Mouse (Mus musculus): Measurements from ENCODE around the gene Gm11172. TPM values are rescaled to one million over a fixed set of nuclear protein-coding genes. Genes with fewer than 3 reads are reported as not detected.

The Gm11172 gene
- polyA plus RNA-seq, 1 experiment = not detected

DNA sequence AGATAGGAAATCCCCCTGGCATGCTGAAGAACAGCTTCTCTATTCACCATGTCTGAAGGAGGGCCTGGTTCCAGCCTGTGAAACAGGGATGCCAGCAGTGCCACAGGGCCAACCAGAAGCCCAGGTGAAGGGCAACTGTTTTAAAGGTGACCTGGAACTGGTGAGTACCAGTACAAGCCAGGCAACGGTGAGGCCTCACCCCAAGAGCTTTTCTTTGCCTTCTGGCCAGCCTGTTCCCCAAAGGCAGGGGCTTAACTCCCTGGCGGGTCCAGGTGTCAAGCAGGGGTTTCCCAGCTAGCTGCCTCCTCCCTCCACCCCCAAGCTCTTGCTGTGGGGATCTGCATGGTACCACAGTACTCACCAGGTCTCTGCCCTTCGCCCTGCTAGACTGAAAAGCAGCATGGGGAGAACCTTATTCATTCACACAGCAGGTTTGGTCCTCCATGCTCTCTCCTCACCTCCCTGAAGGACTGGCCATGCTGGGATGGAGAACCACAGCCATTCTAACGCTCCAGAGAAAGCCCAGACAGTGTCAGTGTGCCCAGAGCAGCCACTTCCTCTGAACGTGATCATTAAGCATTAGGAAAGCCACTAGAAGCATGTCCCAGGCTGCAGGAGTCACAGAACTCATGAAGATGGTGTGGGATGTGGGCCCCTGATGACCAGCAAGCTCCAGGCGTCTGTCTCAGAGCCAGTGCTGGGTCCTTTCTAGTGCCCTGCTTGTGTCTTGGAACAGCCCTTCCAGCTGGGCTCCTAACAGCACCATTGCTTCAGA is 30.2 kb upstream of the Gm11172 start:
- TF ChIP-seq GATA1 (IDR thresholded peaks at IDR 0.05; ENCODE audit: low read length) = no peak

DNA sequence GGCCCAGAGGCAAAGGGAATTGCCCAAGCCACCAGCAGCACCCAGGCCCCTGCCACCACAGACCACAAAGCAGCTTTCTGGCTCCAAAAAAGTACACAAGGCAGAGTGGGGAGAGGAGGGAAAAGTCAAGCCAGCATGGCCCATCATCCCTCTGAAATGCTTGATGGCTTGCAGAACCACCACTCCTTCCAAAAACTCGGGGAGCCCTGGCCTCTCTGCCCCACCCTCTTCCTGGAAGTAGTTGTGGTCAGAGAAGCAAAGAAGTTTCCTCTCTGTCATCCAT is 29.6 kb upstream of the Gm11172 start:
- no peak for TF ChIP-seq GATA1 (IDR thresholded peaks at IDR 0.05; ENCODE audit: low read length)

DNA sequence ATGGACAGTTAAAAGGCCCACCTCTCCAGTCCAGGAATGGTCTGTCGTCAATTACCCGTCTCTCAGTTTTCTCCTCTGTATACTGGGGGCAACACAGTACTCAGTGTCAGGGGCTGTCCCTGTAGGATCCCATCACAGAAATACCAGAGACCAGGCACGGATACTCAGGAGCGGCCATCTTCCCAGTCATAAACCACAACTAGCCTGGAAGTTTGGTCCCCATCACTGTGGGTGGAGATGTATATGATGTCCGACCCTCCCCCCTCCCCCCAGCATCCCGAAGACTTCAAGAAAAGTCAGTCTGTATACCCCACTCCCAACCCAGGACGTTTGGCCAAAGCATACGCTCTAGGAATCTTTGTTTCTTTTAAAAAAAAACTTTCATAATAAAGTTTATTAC is 29.3 kb upstream of the Gm11172 start:
- TF ChIP-seq GATA1 (IDR thresholded peaks at IDR 0.05; ENCODE audit: low read length) = no peak

DNA sequence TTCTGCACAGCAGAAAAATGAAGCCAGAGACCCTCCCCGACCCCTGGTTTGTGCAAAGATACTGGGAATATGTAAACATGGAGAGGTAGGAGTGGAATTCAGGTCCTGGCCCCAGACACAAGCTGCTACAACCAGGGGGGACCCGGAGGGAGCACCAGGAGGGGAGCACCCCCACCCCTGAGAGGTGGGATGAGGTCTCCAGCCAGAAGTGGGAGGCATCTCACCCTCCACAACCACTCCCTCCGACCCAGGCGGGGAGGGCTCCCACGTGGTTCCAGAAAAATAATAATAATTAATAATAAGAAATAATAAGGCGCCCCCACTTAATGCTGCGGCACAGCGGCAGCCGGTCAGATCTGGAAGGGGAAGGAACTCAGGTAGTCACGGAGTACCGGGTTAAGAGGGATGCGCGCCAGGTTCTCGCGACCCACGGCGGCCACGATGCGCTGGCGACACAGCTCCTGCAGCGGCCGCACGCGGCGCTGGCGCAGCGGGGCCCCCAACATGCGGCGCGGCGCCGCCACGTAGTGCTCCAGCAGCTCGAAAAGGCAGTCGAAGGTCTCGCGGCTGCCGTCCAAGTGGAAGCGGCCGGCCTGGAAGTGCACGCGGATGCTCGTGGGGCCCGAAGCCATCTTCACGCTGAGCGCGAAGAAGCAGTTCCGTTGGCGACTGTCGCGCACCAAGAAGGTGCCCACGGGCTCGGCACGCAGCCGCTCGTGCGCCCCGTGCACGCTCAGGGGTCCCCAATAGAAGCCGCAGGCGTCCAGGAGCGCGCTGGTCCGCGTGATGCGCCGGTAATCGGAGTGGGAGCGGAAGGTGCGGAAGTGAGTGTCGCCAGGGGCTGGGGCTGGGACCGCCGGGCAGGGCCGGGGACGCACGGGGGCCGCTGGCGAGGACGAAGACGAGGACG is 28.6 kb upstream of the Gm11172 start:
- TF ChIP-seq GATA1 (IDR thresholded peaks at IDR 0.05; ENCODE audit: low read length) = no peak

DNA sequence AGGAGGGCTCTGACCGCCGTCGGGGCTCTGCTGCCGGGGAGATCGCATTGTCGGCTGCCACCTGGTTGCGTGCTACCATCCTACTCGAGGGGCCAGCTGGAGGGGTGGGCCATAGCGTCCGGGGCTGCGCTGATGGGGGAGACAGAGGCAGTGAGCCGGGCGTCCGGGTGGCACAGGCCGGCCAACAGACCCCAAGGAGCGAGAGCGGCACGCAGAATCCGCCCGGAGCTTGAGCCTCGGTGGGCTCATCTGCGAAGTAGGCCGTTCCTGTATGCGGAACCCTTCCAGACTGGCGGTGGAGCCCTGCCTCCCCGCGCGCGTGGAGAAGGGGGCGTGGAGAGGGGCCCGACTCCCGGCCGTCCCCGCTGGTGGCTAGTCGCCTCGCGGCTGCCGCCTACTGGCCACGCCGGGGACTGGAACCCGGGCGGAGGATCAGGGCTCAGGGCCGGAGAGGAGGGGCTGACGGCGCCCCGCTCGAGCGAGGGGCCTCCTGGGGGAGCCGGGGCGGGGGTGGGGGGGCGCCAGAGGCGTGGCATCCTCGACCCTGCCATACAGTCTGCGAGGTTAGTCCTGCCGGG is 27.8 kb upstream of the Gm11172 start:
- no peak for TF ChIP-seq GATA1 (IDR thresholded peaks at IDR 0.05; ENCODE audit: low read length)

DNA sequence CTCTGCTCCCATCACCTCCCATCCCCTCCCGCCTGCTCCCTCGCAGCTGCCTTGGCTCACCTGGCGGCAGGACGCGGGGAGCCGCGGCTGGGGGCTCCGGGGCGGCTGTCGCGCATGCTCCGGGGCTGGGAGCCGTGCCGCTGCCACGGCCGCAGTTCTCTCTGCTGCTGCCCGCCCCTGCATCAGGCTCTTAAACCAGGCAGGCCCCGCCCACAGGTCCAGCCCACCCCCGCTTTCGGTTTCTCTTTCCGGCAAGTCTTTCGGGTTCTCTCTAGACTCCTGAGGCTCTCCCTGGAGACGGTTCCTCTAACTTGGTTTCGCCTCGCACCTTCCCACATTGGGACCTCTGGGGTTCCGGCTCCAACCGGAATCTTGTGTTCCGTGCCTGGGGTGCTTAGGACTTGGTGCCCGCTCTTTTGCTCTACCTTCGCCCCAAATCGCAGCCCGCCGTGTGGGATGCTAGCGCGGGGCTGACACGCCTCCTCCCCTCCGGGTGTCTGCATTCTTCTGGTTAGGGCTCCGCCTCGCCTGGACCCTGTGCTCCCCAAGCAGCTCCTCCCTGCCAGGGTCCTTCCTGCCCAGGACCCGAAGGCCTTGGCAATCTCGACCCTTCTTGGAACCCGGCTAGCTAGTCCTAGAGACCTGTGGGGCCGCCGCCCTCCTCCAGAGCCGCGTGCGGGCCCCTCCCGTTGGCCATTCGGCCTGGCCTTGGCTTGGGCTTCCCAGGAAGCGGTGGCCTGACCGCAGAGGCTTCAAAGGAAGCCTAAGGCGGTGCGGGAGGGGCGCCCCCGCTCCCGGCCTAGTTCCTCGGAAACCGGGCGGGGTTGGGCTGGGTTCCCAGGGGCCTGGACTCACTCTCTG is 27.1 kb upstream of the Gm11172 start, which contains the start of gene Socs1:
Gene Socs1 (minus strand): TSS at position 166 of the 861 bp plus-strand sequence.
- no peak for TF ChIP-seq GATA1 (IDR thresholded peaks at IDR 0.05; ENCODE audit: low read length)

DNA sequence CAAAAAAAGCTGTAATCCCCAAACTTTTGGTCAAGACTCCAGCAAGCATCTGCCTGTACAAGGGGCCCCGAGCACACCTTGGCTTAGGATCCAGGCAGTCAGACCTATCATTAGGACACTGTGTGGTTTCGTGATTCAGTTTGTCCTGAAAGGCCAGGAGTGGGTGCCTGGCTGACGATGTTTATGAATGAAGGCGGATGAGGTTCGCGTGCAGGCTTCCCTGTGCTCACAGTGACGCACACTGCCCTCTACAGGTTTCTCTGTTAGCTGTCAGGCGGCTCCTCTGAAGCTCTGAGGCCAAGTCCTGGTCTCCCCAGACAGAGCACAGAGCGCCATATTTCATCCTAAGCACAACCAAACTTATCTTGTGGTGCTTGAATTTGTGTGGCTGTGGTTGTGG is 26.4 kb upstream of the Gm11172 start:
- no peak for TF ChIP-seq GATA1 (IDR thresholded peaks at IDR 0.05; ENCODE audit: low read length)

DNA sequence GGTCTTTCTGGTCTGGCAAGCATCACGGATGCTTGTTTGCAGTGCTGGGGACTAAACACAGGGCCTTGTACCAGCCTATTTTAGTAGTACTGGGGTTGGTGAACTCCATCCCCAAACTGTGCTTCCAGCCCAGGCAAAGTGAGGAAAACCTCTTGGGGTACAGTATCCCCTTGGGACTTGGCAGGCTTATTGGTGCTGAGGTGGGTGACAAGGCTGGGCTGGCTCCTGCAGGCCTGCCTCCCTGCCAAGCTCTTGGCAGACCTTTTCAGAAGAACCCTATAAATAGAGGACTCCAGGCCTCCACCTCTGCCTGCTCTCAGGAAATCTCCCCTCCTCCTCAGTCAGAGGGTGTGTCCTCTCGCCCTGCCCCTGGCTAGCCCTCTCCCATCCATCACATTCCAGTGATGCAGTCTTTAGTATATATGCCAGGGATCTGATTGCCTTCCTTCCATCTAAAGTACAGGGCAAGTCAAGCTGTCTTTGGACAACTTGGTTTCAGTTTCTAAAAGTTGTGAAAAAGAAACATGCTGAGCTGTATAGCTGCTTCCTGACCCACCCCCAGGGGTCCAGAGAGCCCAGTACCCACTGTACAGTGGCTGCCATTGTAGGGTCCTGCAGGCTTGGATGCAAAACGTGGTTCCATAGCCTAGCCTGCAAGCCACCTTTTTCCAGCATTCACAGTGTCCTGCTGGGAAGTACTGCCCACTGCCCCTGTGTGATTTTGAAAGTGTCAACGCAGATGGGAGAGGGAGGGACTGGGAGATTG is 25.8 kb upstream of the Gm11172 start:
- TF ChIP-seq GATA1 (IDR thresholded peaks at IDR 0.05; ENCODE audit: low read length) = no peak

DNA sequence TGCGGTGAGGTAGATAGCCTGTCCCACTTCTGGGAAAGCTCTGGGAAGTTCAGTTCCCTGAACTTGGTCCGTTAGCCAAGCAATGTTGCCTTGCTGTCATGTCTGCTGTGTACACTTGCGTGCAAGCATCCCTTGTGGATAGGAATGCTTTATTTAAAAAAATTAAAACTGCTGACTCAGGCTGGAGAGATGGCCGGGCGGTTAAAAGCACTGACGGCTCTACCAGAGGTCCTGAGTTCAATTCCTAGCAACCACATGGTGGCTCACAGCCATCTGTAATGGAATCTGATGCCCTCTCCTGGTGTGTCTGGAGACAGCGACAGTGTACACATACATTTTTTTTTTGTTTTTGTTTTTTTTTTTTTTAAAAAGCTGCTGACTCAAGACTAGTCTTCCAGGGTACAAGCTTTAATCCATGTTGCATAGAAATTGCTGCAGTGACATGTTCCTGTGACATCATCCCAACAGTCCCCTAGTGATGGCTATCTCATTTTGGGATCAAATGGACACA is 25.1 kb upstream of the Gm11172 start:
- TF ChIP-seq GATA1 (IDR thresholded peaks at IDR 0.05; ENCODE audit: low read length) = no peak

DNA sequence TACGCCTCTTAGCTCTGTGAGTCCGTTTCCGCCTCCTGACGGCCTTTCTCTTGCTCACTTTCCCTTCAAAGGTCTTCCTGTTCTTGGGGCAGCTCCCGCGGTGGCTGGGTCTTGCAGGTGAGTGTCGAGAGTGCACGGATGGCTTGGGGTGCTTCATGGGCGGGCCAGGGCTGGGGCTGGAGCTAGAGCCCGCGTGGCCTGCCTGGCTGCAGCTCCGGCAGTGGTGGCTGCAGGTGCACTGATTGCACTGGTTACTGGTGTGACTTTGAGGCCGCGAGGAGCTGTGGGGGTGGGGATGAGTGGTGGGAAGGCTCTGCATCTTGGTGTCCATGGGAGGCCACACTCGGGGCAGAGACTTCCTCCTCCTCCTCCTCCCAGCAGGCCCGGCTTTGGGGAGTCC is 24.4 kb upstream of the Gm11172 start, which contains the start of gene Tnp2:
Gene Tnp2 (minus strand): TSS at position 390 of the 400 bp plus-strand sequence.
- no peak for TF ChIP-seq GATA1 (IDR thresholded peaks at IDR 0.05; ENCODE audit: low read length)

DNA sequence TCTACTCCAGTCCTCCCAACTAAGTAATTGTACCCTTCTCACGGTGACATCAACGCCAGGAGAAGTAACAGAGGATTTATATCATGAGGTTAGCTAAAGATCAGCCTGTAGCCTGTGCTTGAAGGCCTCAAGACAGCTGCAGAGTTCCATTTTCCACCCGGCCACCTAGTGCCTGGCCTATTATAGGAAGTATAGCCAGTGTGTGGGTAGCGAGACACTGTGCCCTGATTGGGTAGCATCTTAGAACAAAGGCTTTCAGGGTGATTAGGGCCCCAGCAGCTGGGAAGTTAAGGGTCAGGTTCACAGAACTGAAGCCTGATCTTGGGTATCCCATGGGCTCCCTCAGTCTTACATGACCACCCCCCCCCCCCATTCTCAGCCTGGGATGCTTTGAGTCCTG is 23.8 kb upstream of the Gm11172 start:
- TF ChIP-seq GATA1 (IDR thresholded peaks at IDR 0.05; ENCODE audit: low read length) = no peak

DNA sequence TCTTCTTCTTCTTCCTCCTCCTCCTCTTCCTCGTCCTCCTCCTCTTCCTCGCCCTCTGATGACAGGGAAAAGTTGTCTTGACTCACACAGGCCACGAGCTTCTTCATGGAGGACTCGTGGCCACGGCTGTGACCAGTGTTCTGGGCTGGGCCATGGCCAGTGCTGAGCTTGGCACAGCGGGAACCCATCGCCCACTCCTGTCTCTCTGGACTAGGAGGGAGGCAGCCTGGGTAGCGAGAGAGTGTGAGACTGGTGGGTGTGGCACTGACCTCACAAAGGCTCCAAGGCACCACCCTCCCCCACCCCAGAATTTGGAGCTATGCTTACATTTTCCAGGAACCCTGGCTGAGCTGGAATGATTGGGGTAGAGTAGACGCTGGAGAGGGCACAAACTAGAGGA is 22.0 kb upstream of the Gm11172 start, which contains the start of gene Prm3:
Gene Prm3 (minus strand): TSS at position 213 of the 400 bp plus-strand sequence.
- TF ChIP-seq GATA1 (IDR thresholded peaks at IDR 0.05; ENCODE audit: low read length) = no peak

DNA sequence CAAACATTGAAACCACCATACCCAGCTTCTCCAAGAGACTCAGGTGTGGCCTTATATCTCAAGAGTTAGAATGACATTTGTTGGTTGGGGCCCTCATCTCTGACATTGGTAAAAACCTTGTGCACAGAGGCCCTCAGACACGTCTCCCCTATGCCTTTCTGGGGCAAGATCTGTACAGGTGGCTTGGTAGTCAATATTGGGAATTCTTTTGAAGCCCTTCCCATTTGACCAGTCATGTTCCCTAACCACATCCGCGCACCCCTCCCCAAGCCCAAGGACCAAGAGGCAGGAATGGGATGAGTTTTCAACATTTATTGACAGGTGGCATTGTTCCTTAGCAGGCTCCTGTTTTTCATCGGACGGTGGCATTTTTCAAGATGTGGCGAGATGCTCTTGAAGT is 16.7 kb upstream of the Gm11172 start, which contains the start of gene Prm2:
Gene Prm2 (minus strand): TSS at position 101 of the 400 bp plus-strand sequence.
- TF ChIP-seq GATA1 (IDR thresholded peaks at IDR 0.05; ENCODE audit: low read length) = no peak
